Mouse (Mus musculus): Measurements from ENCODE around the gene Atp6v0c.
A peak's percentile ranks its signal among the peaks of the same experiment; 100 is the strongest.

Atp6v0c gene

DNA sequence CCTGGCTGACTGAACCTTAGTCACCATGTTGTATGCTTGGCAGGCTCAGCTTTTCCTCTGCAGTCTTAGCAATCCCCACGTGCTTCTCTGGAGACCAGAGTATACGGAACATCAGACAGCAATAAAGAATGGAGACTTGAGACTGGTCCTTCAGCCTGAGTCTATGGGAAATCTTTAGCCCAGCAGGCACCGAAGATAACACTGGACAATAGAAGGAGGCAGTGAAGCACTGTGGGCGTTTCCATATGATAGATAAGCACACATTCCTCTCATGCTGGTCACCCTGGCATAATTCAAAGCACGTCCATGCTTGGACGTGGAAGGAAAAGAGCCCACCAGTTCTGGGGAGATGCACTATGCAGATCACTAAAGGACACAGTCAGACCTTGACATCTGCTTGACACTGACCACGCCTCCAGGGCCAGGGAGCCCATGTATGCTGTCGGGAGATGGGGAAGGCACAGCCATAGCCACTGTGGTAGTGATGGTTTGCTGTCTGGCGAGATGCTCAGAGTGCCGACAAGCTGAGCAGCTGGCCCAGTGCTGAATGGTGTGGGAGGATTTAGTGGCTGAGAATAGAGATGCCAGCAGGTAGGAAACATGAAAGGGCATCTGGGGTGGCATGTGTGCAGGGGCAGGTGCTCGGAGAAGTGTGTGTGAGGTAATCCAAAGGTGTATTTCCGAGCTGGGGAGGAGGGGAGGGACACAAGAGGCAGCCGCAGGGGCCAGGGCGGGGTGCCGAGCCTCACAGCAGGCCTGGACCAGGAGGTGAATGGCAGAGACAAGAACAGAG, 27.7 kb upstream of the Atp6v0c start:
- DNase-seq = no peak

DNA sequence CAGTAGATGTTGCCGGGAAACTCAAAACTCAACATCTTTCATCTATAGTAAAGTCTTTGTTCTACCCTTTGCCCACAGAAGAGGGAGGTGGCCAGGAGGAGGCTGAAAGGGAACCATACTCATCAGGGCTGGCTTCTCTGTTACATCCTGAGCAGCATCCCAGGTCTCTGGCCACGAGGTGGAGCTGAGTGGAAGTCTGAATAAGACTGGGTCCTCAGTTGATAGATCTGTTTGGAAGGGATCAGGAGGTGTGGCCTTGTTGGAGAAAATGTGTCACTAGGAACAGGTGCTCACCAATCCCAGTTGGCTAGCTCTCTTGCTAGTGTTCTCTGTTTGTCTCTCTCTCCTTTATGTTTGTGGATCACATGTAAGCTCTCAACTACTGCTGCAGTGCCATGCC, 25.8 kb upstream of the Atp6v0c start:
- DNase-seq = no peak

DNA sequence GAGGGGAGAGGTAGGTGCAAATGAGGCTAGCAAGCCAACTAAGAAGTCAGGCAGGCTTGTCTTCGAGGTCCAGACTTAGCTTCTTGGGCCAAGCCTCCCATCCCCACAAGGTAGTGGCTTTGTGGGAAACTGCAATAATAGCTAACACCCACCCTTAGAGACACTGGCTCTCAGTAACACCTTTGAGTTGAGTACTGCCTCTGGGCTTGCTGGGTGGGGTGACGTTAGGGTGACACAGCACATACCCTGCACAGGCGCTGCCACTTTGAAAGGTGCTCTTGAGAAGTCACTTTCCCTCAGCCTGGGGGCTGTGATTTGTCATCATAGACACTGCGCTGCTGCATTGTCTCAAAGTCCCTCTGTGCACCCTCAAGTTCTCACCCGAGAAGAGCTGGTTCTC, 24.3 kb upstream of the Atp6v0c start:
- DNase-seq = no peak

DNA sequence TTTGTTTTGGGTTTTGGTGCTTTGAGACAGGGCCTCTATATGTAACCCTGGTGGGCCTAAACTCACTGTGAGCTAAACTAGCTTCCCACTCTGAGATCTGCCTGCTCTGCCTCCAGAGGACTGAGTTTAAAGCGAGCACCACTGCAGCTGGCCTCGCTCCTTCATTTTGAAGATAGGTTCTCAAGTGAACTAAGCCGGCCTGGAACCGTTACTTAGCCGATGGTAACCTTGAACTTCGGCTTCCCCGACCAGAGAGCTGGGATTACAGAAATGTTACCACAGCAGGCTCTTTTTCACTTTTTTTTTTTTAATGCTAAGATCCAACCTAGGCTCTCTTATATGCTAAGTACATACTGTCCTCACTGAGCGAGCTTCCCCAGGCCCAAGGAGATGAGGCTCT, 23.8 kb upstream of the Atp6v0c start:
- no peak for DNase-seq

DNA sequence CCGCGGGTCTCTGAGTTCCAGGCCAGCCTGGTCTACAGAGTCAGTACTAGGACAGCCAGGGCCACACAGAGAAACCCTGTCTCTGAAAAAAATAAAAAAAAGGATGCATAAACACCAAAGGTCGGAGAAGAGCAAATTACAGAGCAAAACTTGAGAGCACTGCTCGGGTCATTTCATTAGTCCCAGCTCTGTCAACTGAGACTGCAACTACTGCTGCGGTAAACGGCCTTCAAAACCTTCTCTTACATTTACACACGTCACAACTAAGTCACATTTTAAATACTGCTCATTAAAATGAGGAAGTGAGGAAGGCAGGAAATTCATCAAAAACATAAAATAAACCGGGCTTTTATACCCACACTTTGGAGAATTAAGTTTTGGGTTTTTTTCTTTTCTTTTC, 23.3 kb upstream of the Atp6v0c start:
- no peak for DNase-seq

DNA sequence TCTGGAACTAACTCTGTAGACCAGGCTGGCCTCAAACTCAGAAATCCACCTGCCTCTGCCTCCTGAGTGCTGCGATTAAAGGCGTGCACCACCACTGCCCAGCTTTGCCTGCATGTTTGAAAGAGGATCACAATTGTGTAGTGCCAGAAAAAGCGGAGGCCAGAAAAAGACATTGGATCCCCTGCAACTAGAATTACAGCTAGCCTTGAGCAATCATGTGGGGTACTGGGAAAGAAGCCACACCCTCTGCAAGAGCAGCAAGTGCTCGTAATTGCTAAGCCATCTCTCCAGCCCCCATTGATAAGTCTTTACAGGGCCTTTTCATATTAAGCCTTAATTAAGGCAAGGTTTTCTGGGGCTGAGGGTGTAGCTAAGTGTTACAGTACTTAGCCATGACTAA, 22.0 kb upstream of the Atp6v0c start:
- DNase-seq = no peak

DNA sequence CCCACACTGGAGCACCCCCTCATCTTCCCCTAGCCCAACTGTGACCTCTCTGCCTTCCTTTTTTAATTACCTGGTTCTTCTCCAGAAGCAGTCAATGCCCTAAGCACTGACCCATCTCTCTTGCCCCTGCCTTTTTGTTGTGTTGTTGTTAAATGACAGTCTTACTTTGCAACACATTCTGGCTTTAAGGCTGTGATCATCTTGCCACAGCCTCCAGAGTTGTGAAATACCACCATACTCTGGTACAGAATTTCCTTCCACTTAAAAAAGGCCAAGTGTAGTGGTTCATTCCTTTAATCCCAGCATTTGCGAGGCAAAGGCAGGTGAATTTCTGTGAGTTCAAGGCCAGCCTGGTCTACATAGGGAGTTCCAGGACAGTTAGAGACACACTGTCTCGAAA, 21.4 kb upstream of the Atp6v0c start:
- DNase-seq = no peak

DNA sequence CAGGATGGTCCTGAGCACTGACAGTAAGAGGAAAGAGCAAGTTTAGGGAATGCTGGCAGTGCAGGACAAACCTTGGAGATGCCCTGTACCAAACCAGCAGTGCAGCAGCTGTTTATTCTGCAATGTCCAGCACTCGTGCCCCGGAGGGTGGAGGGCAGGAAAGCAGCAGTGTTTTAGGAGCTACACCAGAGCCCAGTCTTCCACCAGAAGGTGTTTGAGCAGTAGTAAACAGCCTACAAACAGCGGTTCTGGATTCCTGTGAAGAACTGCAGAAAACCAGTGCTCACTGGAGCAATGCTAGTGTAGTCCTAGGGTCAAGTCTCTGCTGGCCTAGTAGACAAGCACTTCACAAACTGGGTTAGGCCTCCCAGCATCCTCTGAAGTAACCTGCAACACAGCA, 4.8 kb upstream of the Atp6v0c start:
- DNase-seq = no peak

DNA sequence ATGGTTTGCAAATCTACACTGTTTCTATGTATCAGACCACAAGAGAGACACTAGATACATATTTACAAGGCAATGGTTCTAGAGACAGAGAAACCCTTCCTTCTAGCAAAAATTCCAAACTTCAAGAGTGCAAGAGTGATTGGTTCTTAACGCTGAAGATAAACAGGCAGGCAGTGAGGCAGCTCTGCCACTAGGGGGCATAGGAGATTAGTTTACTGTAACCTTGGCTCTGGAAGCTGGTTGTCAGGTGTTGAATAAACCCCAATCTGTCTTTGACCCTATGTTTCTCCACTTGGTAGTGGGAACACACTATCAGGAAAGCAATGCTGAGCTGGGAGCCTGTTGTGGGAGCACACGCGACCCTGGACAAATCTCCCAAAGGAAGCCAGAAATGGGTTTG, 3.9 kb upstream of the Atp6v0c start:
- DNase-seq = peak; percentile 52

DNA sequence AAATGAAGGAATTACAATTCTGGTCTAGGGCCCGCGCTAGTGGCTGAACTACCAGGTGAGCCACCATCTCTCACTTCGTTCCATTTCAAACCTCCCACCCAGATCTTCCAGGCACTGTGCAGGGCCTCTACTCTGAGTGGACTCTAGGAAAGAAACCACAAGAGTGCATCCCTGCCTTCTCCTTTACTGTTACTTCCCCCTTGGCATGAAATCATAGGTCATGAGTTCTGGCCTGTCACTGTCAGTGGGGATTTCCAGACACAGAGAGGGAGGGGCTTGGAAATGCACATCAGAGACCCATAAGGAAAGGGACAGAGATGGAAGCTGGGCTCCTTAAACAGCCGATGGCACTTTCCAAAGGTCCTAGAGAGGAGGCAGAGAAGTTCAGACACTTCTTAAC, 2.2 kb upstream of the Atp6v0c start:
- no peak for DNase-seq

DNA sequence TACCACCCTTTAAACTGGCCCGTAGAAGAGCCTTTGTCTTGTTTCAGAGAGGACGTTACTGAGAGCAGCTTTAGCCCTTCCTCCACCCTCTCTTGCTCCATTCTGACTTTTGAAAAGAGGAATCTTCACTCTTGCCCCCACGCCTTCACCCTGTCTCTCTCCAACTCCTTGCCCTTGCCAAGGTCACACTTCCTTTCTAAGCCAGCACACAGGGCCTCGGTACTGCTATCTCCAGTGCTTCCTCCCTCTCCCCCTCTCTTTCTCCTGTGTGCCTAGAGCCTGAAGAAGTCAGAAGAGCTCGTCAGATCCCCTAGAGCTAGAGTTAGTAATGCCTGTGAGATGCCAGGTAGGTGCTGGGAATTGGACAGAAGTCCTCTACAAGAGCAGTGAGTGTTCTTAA, 1.2 kb upstream of the Atp6v0c start:
- DNase-seq = no peak

DNA sequence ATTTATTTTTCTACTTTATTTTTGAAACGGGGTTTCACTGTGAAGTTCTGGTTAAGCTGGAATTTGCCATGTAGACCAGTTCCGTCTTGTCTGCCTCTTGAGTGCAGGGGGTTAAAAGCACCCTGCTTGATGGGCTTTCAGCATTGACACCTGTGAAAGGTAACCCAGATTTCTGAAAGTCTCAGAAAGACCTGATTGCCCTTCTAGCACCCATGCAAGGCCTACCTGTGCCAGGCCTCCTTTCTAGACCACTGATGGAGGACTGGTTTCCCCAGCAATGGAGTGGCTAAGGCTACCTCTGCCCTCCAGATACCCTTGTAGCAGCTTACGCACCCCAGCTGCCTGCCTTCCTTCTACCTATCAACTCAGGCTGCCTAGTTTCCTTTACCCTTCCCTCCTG, 623 bp upstream of the Atp6v0c start:
- no peak for DNase-seq

DNA sequence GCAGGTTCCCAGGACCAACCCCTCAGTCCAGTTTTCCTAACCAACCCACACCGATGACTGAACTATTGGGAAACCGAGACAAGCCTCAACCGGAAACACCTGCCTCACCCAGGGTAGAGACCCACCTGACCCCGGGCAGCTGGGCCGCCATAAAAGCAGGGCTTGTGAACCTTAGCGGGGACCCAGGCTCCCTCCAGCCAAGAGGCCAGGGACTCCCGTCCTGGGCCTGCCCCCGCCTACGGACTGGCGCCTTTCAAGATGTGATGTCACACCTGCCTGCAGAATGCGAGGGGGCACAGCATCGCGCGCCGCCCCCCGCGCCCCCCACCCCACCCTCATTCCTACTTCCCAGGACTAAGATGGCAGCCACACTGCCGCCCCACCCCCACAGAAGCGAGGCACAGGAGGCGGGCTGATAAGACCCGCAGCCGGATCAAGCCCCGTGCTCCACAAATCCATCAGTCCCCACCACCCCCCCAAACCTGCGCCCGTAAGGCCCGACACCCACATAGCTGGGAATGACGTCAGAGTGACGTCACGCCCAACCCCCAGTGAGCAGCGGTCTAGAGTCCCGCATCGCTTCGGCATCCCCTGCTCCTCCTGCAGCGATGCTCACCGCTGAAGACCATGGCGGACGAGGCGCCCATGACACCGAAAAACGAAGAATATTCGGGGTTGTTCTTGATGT, 768 bp downstream of the Atp6v0c start:
- DNase-seq = peak; percentile 49

DNA sequence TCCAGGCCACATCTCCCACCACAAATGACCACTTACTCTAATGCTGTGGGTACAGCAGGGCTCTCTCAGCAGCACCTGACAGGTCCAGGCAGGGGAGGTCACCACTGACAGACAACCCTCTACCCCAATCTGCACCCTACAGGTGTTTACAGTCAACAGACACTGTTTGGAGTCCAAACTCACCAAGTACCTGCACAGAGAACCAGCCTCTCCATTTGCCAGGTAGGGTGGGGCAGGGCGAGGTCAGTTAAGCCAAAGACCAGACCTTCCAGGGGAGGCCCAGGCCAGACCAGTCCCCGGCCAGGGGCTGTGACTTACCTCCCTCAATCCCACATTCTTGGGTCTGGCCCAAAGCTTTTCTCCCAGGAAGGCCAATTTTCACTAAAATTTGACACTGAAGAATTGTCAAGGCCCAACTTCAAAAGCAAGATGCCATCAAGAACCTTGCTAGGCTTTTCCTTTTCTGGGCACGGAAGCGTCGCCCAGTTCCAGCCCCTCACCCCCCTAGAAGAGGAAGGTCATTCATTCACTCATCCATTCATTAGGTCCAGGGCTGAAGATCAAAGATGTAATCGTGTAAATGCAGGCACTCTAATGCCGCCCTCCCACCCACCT, 1.5 kb downstream of the Atp6v0c start:
- peak; percentile 49 for DNase-seq

DNA sequence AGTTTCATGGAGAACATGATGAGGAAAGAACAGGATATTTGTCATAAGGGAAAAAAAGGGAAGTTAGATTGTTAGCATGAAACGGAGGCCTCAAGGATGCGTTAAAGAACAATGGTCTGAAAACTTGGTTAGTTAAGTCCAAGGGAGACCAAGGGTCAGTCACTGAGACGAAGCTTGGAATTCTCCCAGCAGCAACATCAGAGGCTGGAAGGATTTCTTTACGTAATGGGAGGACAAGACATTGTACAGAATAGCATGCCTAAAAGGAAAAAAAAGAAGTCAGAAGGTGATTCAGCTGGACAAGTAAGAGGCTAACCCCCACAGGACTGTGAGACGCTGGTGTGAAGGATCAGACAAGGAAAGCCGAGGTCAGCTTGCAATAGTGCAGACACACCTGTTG, 2.4 kb downstream of the Atp6v0c start:
- DNase-seq = peak; percentile 52

DNA sequence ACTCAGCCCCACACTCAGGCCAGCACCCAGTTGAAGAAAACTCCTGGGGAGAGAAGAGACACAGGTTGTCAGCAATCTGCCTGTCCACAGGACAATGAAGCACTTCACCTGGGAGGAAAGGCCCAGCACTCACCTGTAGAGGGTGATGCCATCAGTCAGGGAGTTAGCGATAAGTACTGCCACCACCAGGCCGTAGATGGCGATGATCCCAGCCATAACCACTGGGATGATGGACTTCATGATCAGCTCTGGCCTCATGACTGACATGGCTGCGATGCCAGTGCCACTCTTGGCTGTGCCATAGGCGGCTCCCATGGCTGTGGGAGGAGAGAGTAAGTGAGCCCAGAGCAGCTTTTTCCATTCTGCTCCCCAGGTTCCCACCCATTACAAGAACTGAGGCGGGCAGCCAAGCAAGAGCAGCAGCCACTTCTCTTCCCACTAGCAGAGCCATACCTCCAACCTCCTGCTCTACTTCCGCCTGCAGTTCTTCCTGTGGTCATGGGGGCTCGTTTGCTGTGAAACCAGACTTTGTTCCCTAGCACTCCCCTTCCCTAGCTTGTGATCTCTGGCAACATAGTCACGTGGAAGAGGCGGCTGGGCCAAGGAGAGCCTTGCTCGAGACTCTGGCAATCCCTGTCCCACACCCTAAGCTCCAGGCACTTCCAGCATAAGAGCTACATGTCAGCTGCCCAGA, 4.8 kb downstream of the Atp6v0c start:
- peak; percentile 83 for DNase-seq

DNA sequence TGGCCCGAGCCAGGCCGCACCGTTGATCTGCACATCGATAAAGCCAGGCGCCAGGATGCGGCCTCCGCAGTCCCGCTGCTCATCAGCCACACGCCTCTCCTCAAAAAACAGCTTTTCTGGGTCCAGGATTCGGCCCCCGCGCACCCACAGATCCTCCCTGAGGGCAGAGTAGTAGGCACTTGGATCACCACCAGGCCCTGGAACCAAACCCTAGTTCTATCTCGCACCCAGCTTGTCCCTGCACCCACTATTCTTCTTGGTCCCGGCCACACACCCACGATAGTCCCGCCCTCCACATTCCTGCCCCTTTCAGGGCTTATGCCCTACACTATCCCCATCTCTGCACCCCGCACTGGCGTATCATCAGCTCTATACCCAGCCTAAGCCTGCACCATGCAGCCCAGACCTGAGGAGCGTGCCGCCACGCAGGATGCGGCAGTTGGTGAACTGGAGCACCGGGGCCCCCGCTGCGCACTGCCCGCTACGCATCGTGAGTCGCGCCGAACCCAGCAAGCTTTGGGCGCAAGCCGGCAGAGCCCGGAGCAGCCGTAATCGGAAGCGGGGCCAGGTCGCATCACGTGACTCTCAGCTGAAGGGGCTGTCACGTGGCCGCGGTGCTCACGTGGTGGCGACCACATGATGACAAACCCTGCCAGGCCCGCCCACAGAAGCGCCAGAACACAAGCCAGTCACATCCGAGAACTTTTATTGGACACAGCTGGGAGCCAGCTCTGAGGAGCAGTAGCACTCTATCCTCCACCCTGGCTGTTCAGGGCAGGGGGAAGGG, 6.1 kb downstream of the Atp6v0c start, which contains the start of gene Amdhd2:
TSS of gene Amdhd2 (minus strand) at position 591 of the 787 bp plus-strand sequence.
- peak; percentile 97 for DNase-seq

DNA sequence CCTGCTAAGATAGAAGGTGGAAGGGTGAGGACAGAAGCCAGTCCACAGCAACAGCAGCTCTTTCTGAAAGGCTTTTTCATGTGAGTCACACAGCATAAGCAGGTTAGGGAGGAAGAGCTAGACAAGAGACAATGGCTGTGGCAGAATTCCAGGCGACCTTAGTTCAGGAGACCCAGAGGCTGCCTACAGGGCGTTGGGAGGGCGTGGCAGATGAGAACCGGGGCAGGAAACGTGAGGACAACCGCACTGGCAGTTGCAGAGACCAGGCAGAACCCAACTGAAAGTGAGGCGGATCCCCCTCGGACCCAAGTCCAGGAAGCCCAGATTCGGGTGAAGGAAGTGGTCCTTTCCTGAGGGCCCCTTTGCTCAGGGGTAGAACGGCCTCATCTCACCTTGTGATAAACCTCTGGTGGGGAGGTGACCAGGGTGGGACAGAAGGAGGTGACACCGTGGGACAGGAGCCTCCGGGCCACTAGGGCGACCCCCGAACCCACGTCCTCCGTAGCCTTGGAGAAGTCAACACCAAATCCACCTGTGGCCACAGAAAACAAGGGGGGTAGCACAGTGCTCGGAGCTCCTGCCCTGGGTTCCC, 6.8 kb downstream of the Atp6v0c start:
- peak; percentile 89 for DNase-seq

DNA sequence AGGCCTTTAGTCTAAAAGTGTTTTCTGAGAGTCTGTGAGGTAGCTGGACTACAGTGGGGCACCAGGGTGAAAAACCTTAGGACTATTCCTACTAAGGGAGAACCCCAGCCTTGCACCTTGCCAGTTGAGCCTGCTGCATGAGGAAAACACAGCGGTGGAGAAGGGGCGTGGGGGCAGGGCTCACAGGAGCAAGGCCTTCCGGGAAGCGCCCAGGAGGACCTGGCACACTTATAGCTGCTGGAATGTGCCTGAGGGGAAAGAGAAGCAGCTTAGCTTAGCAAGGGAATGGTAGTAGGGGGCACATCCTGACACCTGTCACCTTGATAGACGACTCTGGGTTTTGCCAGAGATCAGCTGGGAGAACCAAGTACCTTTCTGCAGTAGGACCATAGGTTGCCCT, 8.0 kb downstream of the Atp6v0c start:
- no peak for DNase-seq

DNA sequence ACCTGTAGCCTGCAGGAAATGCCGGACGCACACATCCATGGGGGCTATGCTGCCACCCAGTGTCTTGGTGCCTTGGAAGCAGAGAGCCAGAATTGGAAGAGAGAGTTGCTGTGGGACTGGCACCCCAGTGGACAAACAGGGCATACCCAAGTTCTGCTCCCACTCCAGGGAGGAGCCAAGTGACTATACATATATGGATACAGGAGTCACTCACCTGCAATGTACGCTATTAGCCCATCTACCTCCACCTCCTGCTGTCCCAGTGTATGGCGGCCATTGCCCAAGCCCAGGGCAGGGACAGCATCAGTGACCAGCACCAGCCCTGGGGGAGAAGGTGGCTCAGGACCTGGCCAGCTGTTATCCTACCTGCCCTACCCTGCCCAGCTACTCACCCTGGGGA, 12.0 kb downstream of the Atp6v0c start:
- no peak for DNase-seq

DNA sequence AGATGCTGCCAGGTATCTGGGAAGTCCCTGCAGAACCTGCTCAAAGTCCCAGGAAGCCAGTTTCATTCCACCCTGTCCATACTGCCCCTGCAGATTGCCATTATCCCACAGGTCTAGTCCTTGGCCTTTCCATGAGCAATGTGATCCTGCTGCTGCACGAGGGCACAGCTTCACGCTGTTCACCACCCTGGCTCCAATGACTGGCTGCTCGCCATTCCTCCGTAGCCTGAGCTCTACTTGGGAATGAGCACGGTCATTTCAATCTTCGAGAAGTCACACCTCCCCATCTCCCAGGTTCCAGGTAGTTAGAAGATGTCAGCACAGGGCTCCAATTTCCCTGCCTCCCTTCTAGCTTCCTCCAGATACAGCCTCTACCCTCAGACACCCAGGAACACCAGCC, 12.4 kb downstream of the Atp6v0c start:
- no peak for DNase-seq

DNA sequence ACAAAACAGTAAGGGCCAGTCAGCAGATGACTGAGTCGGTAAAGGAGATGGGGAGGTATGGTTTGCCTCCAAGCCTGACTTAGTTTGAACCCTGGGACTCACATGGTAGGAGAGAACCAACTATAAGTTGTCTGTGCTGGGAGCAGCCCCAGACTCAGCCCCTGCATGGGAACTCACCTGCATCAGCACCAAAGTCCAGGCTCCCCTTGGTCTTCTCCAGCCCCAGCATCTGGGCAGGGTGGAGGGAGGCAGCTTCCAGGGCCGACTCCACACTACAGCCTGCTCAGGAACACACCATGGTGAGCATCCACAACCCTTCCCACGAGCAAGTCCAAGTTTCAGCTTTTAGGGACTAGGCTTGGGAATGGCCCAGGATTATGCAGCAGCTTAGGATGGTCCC, 13.1 kb downstream of the Atp6v0c start:
- no peak for DNase-seq

All from kidney, adult 11 months (tissue).